Mouse (Mus musculus): ENCODE measurements at regions not wholly inside any gene's neighbourhood (a gene's known extent, or its start where the extent isn't known, plus 50 kb on each side); places are given as distances from the start of the nearest gene placed in this dataset.

- no peak for DNase-seq (ENCODE audit: low spot score)
Observed at GRCm38 (mm10) chr11:64230071-64230470, 150.8 kb upstream of the Cox10 start.

DNA sequence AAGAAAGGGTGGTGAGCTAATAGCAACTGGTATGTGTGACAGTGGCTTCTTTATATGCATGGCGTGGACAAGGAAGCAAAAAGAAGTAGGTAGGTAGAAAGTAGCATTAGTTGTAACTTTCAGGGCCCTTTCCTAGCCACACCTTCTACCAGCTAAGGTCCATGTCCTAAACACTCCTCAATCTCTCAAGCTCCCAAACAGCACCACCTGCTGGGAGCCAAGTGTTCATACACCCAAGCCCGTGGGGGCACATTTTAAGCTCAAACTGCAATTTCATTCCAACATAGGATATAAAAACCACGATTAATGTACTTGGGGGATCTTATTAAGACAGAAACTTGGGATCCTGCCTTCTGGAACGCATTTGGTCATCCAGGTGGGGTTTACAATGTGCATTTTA, 141.6 kb upstream of the Cox10 start:
- no peak for DNase-seq (ENCODE audit: low spot score)

GRCm38 (mm10) chr11:64217181-64217580, 137.9 kb upstream of the Cox10 start:
- DNase-seq (ENCODE audit: low spot score): no peak

GRCm38 (mm10) chr11:64210916-64211315, 131.6 kb upstream of the Cox10 start:
- no peak for DNase-seq (ENCODE audit: low spot score)

DNA sequence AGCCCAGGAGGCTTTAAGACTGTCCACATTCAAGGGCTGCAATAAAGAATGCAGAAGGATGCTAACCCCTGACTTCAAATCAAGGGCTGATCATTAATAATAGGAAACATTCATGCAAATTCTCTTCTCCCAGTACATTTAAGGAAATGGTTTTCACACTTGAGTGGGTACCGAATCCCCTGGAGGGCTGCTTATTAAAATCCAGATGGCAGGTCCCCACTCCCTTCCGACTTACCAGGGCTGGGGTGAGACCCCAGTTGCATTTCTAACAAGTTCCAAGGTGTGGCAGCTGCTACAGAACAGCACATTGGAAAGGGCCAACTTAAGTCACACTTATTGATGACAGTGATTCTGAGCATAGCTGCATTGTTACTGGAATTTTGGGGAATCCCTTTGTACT, 129.0 kb upstream of the Cox10 start:
- DNase-seq (ENCODE audit: low spot score): no peak

GRCm38 (mm10) chr11:64207358-64207864, 128.1 kb upstream of the Cox10 start:
- no peak for DNase-seq (ENCODE audit: low spot score)

DNA sequence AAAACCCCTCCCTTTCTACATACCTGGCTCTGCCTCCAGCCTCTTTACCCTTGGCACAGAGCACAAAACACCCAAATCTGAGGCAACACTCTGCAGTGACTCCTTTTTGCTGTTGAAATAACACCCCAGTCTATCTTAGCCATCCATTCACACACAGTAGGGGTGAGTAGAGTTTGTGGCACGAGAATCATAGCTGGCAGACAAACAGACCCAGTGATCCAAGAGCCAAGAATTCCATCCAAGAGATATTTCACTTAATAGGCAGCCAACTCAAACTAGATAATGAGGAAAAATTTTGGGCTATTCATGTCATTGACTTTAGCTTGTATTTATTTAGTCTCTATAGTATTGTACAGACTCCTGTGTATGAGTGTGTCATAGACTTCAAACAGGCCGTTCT, 126.9 kb upstream of the Cox10 start:
- no peak for DNase-seq (ENCODE audit: low spot score)

- DNase-seq (ENCODE audit: low spot score): no peak
Observed at GRCm38 (mm10) chr11:64205069-64205468, 125.8 kb upstream of the Cox10 start.

GRCm38 (mm10) chr11:64204305-64204704, 125.0 kb upstream of the Cox10 start:
- DNase-seq (ENCODE audit: low spot score): no peak

GRCm38 (mm10) chr11:64200874-64201273, 121.6 kb upstream of the Cox10 start:
- no peak for DNase-seq (ENCODE audit: low spot score)

GRCm38 (mm10) chr11:64195272-64195671, 116.0 kb upstream of the Cox10 start:
- no peak for DNase-seq (ENCODE audit: low spot score)

GRCm38 (mm10) chr11:64188701-64189100, 109.4 kb upstream of the Cox10 start:
- no peak for DNase-seq (ENCODE audit: low spot score)

DNA sequence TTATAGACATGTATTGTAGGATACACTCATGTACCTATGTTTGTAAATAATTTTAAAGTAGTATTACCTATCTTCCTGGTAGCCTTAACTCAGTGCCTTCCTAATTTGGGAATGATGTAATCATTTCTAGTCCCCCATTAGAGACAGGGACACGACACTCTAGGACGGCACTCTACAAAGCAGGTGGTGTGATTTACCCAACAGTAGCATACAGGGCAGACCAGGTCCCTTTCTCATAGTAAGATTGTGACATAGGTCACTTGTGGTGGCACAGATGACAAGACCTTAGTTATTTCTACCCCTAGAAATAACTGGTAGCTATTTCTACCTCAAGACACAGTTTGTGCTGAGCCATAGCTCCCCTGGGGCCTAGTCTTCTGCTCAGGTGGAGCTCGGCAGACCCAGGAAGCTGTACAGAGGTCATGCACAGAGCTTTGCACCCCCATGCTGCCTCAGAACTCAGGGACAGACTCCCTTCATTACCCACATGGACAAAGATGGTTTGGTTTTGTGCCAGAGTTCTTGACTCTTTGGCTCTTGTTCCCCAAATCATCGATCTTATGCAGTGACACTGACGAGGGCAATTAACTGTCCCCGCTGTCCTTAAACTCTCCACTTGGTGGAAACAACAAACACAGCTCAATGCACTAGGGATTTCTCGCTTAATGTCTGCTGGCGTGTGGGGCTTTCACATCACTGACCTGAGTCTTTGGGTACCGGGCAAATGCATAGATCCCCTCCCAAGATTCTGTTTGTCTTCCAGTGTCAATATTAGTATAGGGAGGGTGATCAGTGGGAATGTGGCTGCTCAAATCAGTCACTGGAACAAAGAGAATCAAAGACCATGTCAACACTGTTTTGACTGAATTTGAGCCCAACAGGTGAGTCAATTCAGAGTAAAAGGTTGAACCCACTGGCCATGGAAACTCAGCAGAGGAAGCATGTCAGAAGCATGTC, 108.5 kb upstream of the Cox10 start:
- no peak for DNase-seq (ENCODE audit: low spot score)

DNA sequence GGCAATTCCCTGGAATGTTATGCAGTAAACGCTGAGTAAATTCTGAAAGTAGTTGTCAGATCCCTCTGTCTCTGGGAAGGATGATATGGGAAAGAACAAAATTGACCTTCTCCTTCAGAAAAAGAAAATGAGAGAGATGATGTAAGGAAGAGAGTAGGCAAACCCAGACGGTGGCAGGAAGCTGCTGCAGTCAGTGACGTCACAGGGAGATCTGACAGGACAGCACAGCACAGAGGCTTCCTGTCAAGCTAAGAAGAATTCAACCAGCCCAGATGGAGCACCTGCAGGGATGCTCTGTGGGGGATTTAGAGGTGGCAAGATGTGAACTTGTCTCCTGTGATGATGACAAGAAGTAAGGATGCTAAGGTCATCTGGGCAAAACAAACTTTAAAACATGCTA, 107.7 kb upstream of the Cox10 start:
- DNase-seq (ENCODE audit: low spot score): no peak

- DNase-seq (ENCODE audit: low spot score): no peak
Observed at GRCm38 (mm10) chr11:64186590-64186989, 107.3 kb upstream of the Cox10 start.

DNA sequence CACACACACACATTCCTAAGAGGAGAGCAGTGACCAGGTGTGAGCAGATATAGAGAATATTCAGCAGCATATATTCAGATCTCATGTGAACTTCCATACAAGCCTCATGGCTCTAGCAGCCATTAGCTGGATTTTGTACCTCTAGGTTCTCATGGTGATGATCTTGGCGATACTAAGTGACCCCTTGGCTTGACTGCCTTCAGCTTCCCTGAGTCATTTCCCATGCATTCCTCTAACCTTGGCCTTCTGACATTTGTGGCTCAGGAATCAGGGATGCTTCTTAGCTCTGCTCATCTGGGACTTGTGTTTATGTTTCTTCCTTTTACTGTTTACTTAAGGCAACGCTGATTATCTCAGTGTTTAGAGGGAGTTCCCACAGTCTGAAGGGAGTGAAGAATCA, 100.8 kb upstream of the Cox10 start:
- no peak for DNase-seq (ENCODE audit: low spot score)

GRCm38 (mm10) chr11:64173421-64174062, 94.3 kb upstream of the Cox10 start:
- DNase-seq (ENCODE audit: low spot score): no peak

- no peak for DNase-seq (ENCODE audit: low spot score)
Observed at GRCm38 (mm10) chr11:64172926-64173325, 93.7 kb upstream of the Cox10 start.

- DNase-seq (ENCODE audit: low spot score): peak; percentile 8
Observed at GRCm38 (mm10) chr11:64168626-64169025, 89.4 kb upstream of the Cox10 start.

DNA sequence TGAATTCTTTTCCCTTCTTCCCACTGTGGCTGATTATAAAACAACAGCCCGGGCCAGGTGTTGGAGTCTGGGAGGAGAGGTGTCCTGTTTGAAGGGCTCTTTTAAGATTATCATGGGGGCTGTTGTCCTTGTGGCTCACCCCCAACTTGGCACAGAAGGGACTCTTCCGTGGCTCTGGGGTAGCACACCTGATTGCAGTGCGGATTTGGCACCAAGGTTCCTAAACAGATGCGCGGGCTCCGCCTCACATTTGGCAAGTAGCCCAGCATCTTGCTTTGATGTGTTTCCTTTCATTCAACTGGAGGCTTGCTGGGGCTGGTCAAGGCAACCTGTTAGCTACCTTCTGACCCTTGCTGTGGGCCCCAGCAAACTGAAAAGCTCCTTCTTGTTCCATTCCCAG, 85.5 kb upstream of the Cox10 start:
- no peak for DNase-seq (ENCODE audit: low spot score)

- DNase-seq (ENCODE audit: low spot score): no peak
Observed at GRCm38 (mm10) chr11:64158281-64158680, 79.0 kb upstream of the Cox10 start.

DNA sequence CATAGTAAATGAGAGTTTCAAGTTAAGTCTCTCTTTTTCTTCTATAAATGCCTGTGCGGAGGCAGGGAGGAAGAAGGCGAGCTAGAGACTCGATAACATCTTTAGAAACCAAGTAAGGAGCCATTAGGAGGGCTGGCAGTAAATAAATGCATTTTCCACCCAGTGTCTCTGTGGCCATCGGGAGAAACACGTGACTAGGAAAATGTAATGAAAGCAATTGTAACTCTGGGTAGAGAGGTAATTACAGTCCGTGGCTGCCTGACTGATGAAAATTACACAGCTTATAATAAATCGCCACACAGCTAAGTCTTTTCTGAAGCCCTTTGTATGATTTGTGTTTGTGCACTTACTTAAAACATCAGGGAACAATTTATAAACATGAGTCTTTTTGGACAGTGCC, 77.4 kb upstream of the Cox10 start:
- DNase-seq (ENCODE audit: low spot score): no peak

DNA sequence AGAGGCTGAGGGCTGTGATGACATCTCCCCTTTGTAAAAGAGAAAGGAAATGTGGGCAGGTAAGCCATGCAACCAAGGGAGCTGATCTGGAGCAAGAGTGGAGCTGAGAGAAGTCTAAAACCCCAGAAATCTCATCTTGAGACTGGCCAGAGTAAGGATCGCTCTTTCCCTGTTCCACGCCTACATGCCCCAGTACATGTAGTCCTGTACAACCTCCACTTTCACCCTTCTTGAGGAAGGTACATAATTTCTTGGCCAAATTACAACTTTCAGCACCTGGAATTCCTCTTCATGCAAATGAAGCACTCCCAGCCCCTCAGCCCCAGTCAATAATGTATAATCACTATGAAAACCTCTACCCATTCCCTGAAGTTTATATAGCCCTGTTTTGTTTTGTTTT, 60.2 kb upstream of the Cox10 start:
- DNase-seq (ENCODE audit: low spot score): no peak
